Mouse (Mus musculus): Measurements from ENCODE around the gene Wwc2. TPM values are rescaled to one million over a fixed set of nuclear protein-coding genes. Genes with fewer than 3 reads are reported as not detected.

Gene Wwc2
- total RNA-seq, 2 experiments from 2014 or later: 7.2 to 7.5 TPM

- DNase-seq: peak; percentile 49
These were observed 904 bp downstream of the Wwc2 start for GRCm38 (mm10) chr8:47989655-47990385.

DNA sequence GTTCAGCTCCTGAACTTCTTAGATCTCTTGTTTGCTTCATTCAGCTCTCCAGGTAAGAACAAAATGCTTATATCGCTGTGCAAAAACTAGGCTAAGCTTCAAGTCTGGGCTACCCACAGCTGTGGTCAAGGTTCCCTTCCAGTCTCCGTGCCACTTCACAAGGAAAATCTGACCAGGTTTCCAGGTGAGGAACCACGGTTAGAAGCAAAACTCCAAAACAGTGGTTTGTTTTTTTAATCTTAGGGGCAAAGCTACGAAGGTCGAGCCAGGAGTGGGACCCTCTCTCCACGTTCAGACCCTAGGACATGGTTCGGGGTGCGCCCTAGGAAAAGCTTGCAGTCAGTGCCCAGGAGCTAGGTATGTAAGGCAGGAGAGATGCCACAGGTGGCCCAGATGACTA, 1.5 kb downstream of the Wwc2 start:
- no peak for DNase-seq

DNA sequence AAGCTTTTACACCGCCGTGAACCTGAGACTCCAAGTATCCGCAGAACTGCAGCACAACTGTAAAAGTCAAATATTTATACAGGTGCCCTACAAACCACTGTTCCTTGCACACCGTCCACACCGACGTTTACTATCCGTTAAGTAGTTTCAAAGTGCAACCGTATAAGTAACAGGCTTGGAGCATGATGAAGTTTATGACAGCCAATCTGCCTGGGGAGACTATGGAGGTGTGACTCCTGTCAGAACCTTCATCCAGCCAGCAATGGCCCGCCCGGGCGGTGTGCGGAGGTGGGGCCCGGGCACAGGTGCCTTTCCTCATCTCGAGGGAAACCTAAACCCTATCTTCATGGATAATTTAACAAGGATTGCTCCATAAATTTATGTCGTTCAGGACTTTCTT, 2.6 kb downstream of the Wwc2 start:
- DNase-seq: no peak

- DNase-seq: no peak
These were observed 5.1 kb downstream of the Wwc2 start for GRCm38 (mm10) chr8:47985644-47986043.

GRCm38 (mm10) chr8:47985243-47985642, 5.5 kb downstream of the Wwc2 start:
- DNase-seq: no peak

DNA sequence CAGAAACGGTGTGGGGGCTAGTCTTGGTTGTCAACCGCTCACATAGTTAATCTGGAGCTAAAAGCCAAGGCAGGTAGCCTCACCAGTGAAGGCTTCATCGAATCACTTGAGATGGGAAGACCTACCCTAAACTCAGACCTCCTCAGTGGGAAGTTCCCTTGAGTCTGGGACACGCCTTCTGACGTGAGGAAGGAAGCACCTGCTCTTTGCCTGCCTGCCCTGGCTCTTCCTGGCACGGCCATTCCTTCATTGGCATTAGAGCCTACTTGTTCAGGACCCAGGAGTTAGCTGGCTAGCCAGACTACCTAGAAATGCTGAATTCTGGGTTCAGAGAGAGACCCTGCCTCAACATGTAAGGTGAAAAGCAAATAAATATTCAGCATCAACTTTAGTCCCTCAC, 9.6 kb downstream of the Wwc2 start:
- DNase-seq: no peak

DNA sequence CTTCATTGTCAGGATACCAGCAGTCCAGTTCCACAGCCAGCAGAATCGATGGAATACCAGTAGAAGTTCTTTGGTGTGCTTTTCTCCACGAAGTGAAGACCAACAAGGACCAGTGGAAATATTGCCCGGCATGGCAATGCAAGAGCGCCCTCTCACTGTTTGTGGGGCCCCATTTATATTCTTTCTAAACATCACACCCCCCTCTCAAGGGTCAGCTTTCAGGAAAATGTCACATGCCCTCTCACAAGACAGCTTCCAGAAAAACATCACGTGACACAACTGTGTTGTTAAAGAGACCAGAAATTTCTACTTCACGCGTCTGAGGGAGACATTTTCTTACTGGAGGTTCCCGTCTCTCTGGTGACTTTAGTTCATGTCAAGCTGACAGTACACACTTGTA, 10.8 kb downstream of the Wwc2 start:
- DNase-seq: no peak

GRCm38 (mm10) chr8:47978755-47979154, 12.0 kb downstream of the Wwc2 start:
- DNase-seq: no peak

DNA sequence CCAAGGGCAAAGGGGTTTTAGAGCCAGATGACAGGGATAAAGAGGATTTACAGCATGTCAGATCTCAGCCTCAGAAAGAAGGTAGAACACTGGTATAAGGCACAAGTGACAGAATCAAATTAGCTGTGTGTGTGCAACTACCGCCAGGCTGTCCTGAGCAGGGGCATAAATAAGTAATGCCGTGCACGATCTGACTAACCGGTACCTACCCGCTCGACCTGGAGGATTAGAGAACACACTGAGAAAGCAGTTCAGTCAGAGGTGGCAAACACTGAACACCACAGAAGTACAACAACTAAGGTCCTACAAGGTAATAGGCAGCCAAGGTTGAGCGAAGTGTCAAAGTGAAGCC, 15.8 kb downstream of the Wwc2 start:
- DNase-seq: no peak

DNA sequence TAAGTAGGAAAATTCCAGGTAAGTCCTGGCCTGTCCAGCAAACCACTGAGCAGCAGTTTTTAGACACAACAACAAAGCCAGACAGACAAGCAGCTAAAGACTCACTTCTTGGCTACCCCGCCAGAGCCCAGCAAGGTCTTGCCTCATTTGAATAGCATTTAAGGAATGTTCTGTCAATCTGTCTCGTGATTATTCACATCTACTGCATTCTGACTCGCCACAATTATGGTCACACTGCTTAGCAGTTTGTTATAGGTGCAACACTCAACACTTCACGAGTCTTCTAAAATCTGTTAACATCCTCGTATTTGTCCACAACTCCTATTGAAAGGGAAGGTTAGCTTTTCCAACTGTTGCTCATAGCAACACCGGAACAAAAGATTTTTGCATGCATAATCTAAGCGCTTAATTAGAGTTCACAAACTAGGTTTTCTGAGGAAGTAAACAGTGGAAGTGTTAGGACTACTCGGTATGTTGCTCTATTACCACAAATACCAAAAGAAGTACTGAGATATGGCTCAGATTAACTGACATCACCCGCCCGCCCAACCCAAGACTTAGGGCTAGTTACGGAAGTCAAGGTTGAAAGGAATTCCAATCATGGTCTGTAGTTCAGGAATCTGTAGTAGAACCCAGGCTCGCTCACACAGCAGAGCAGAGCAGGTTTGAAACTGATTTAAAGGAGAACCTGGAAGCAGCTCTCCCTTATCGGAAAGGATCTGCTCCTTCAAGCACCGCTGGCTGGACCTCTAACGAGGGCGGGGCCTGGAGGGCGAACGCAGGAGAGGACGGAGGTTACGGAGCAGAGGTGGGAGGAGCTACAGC, 16.4 kb downstream of the Wwc2 start:
- peak; percentile 64 for DNase-seq

DNA sequence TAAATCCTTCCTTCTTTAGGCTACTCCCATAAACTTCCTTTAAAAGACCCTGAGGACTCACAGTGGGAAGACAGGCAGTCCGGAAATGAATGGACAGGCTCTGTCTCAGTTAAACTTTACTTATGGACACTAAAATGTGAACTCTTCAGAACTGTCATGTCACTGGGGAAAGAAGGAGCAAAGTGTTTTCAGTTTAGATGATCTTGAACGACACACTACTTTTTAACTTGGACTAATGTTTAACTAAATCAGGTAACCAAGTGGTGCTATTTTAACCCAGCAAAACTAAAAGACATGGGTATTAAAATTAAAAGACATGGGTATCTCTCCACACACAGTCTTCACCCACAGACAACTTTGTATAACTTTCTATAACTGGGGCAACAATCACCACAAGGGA, 19.6 kb downstream of the Wwc2 start:
- no peak for DNase-seq

GRCm38 (mm10) chr8:47970576-47970975, 20.1 kb downstream of the Wwc2 start:
- DNase-seq: no peak

DNA sequence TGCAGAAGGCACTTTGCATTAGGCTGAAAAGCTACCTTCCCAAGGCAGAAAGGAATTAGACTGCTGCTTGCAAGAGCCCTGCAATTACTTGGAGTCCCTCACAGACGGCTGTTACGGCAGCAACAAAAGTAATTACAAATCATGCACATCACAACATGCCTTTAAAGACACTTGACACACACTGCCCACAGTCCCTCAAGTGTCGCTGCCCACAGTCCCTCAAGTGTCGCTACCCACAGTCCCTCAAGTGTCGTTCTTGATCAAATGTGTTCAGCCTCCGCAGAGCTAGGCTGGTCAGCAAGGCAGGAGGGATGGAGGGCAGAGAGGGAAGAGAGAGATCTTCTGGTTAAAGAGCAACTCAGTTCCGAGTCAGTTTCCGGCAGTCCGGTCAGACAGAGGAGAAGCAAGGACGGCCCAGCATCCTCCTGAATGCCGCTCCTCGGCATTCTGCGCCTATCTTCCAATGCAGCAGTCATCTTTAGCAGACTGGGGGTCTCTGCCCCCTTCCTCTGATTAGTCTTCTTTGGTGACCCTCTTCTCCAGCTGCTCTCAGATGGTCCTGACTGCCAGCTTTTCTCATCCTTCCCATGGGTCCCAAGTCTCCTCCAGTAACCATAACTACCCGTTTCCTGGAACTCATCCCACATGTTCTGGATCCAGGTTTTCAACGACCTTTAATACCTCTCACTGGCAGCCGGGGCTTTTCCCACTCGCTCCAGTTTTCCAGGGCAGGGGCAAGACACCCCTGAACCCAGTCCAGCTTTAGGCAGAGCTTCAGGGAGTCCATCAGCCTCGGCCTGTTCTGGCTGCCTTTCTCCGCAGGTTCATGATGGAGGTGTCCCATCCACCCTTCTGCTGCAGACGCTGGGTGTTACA, 23.4 kb downstream of the Wwc2 start:
- DNase-seq: no peak

- no peak for DNase-seq
These were observed 28.2 kb downstream of the Wwc2 start for GRCm38 (mm10) chr8:47962484-47962883.

DNA sequence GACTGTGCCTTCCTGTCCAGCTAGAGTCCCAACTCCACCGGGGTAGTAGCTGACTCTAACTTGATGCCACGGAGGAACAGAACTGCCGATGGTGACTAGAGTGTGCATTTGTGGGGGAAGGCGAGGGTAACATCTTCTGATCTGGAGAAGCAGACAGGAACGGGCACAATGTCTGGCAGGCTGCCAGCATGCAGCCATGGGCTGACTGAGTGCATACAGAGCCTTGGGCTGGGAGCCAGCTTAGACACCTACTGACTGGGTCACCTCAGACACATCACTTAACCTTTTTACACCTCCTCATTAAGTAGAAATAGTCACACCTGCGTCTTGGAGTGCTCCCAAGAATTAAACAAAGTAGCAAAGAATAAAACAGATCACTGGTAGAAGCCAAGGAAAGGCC, 28.7 kb downstream of the Wwc2 start:
- no peak for DNase-seq

- DNase-seq: no peak
These were observed 33.2 kb downstream of the Wwc2 start for GRCm38 (mm10) chr8:47957560-47957959.

DNA sequence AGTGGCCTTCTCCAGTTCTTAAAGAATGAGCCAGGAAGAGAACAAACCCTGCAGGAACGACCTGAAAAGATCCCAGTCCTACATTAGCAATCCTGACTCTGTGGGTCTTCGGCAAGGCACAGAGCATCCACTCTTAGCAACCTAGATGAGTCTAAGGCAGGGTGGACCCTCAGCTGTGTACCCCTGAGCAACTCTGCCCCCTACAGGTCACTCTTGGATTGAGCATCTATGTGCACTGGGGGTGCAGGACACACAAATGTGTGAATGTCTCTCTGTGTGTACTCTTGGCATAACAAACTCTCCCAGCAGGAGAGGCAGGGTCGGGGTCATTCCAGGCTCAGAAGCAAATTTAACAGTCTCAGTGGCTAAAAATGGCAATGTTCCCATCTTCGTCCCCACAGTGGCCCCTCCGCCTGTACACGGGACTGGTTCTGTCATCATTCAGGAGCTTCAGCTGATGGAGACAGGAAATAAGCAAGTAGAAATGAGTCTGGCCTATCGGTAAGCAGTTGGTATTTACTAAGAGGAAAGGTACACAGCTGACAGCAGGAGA, 39.3 kb downstream of the Wwc2 start:
- DNase-seq: no peak

DNA sequence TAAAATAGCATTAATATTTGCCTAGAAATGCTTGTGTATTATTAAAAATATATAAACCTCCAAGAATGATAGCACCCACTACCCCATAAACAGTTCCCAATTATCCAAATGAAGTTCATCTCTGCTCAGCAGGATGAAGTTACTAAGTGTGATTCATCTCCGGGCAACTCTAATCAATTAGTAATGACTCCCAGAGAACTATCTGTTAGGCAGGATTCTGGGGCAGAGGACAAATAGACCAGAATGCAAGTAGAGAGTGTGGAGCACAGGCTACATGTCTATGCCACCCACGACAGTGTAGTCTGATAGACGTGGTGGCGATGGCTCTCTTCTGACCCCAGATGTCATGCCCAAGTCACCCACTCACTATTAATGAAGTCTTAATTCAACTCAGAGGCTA, 41.9 kb downstream of the Wwc2 start:
- DNase-seq: no peak

DNA sequence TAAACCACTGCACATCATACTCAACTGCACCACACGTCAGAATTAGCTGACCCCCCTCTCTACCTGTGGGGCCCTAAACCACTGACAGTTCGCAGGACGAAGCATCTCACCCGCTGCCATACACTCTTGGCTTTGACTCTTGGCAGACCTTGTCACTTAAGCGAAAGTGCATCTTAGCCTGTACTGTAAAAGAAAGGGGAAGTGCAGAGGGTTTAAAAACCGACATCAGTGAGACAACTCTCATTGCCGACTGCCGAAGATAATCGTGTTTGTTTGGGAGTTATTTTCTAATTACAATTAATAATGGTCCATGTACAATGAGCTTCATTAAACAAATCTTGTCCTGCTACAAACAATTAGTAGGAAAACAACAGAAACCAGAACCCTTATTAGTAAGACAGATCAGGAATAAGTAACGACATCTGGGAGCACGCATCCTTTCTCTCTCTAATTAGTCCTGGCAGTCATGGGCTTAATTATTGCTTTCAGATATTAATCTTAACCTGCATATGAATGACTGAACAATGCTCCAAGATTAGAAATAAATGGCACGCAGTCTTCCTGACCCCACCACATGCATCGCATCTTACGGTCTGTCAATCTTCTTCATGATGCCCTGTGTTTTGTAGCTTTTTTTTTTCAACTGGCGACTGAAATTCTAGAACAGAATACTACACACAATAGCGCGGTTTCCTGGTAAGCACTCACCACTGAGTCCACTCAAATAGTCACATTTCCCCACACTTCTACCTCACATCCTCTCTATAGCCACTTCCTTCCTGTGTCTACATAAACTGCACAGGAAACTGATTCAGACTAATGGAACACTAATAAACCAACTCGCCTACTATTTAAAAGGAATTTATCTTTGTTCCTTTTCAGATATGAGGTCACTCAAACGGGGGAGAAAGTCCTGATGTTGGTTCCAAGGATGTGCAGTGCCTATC, 42.8 kb downstream of the Wwc2 start:
- no peak for DNase-seq

DNA sequence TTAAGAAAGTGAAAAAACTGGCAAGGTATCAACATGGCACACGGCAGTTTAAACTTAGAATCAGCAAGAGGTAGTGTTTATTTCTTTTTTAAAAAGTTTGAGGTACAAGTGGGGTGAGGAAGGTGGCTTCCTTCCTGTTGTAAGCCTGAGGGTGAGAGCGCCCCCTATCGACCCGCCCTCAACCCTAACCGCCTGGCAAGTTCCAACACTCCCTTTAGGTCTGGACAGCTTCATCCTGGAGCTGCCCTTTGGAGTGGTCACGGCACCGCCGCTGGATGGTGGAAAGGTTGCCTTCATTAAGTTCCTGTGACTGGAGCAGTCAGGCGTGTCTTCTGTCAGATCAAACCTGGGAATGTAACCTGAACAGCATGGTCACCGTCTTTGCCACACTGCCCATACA, 47.7 kb downstream of the Wwc2 start:
- no peak for DNase-seq

- DNase-seq: no peak
These were observed 49.7 kb downstream of the Wwc2 start for GRCm38 (mm10) chr8:47941028-47941427.
